Mouse (Mus musculus) hindbrain, embryonic 10.5 days (tissue): ENCODE results near the gene Vezt. TPM values are rescaled to one million over a fixed set of nuclear protein-coding genes. Genes with fewer than 3 reads are reported as not detected.

ENCODE experiments used
- DNase-seq: peaks from one replicate; pipeline ENCODE4 v3.0.0-alpha.2; 2017; ENCODE audit warnings: low spot score
- H3K27ac ChIP-seq: fragments of 300-500 bp; sonication (generic); 2 replicates; pipeline ENCODE4 v1.5.1; 2016; ENCODE audit warnings: mild to moderate bottlenecking, moderate library complexity
- H3K27me3 ChIP-seq: fragments of 300-500 bp; sonication (generic); 2 replicates; pipeline ENCODE4 v1.6.1; 2016; ENCODE audit warnings: mild to moderate bottlenecking; ENCODE audit not compliant: poor library complexity, insufficient read depth, severe bottlenecking
- H3K36me3 ChIP-seq: fragments of 300-500 bp; sonication (generic); 2 replicates; pipeline ENCODE4 v1.6.1; 2016; ENCODE audit warnings: mild to moderate bottlenecking, moderate library complexity
- H3K4me1 ChIP-seq: fragments of 300-500 bp; sonication (generic); replicated peaks from 2 replicates; pipeline ENCODE4 v1.6.1; 2016; ENCODE audit warnings: mild to moderate bottlenecking
- H3K4me3 ChIP-seq: fragments of 300-500 bp; sonication (generic); 2 replicates; pipeline ENCODE4 v1.5.1; 2016; ENCODE audit warnings: mild to moderate bottlenecking, moderate library complexity
- H3K9me3 ChIP-seq: fragments of 300-500 bp; sonication (generic); 2 replicates; pipeline ENCODE4 v1.6.1; 2016; ENCODE audit warnings: mild to moderate bottlenecking, moderate library complexity
- WGBS: fragments of 180-500 bp; shearing (Covaris S2); methylation state at CpG from one replicate; pipeline ENCODE4 v1.1.7; 2016; 5-methylcytosine and 5-hydroxymethylcytosine counted together
- microRNA counts: library from miRNA; unstranded; fragments of <30 nt; microRNA quantifications from one replicate; lab custom pipeline; 2017
- polyA plus RNA-seq: library from polyadenylated mRNA; unstranded; fragments of >200 nt; fragmentation: Nextera tagmentation; extraction: Ambion mirVana; gene quantifications from 2 replicates; pipeline ENCODE4 v1.2.1, GENCODE M21; 2016

Gene Vezt
- polyA plus RNA-seq, 1 experiment from 2014 or later: 35.6 TPM

GRCm38 (mm10) chr10:93889976-93890375 lies 145.6 kb downstream of the Vezt start:
- H3K9me3 ChIP-seq: no peaks in the 10 kb centered on the region
- H3K27ac ChIP-seq: peak overlapping the region; percentile 96
- H3K27me3 ChIP-seq: no peaks in the 10 kb centered on the region
- H3K36me3 ChIP-seq: peaks cover 24% of the 10 kb centered on the region
- H3K4me3 ChIP-seq: peak overlapping the region; percentile 98
- DNase-seq: no peak
- peaks cover 12% of the 10 kb centered on the region for H3K4me1 ChIP-seq
- 1% methylated on average over 22 of the region's 22 CpGs for WGBS

GRCm38 (mm10) chr10:93889579-93889950 lies 146.1 kb downstream of the Vezt start:
- DNase-seq: peak; percentile 91
- Histone ChIP-seq H3K36me3 (peaks cover 28% of the 10 kb centered on the region), H3K9me3 (no peaks in the 10 kb centered on the region), H3K4me1 (peaks cover 12% of the 10 kb centered on the region), H3K4me3 (peak overlapping the region; percentile 98), H3K27me3 (no peaks in the 10 kb centered on the region), H3K27ac (peak overlapping the region; percentile 96)
- WGBS: under 1% methylated on average over 26 of the region's 30 CpGs

MicroRNA genes within 50 kb of the gene (microRNA counts, 519-probe panel; counts per million panel counts)
- 3,766 counts per million, percentile 87 among the panel's probes with 10 or more counts for microRNA mmu-miR-331-3p (lab: Ali Mortazavi, UCI)
- 1,255 counts per million, percentile 77 among the panel's probes with 10 or more counts for microRNA mmu-miR-331-5p (lab: Ali Mortazavi, UCI)

Other genes with a start within 250 kb of the Vezt start
- 12.6 and 16.7 TPM in 2 replicates for gene Usp44, start 204.3 kb downstream of the Vezt start, polyA plus RNA-seq
- gene Metap2, start 138.7 kb downstream of the Vezt start, polyA plus RNA-seq: 198 and 220 TPM in 2 replicates
- gene Fgd6, start 184 bp upstream of the Vezt start, polyA plus RNA-seq: 4.2 and 4.7 TPM in 2 replicates
- 12.1 and 13.6 TPM in 2 replicates for gene Nr2c1, start 112.2 kb upstream of the Vezt start, polyA plus RNA-seq
- 581 and 616 TPM in 2 replicates for gene Ndufa12, start 162.9 kb upstream of the Vezt start, polyA plus RNA-seq